Mouse (Mus musculus) intestine, postnatal 0 days (tissue): Measurements from ENCODE around the gene Fam131c. TPM values are rescaled to one million over a fixed set of nuclear protein-coding genes. Genes with fewer than 3 reads are reported as not detected.

ENCODE experiments used
- ATAC-seq: fragments of 200-750 bp; cut with Nextera tagmentation; 2 replicates; pipeline ENCODE4 v1.8.0; 2017; ENCODE audit warnings: mild to moderate bottlenecking, moderate TSS enrichment, moderate library complexity
- H3K27ac ChIP-seq: fragments of 300-500 bp; sonication (generic); 2 replicates; pipeline ENCODE4 v1.5.1; 2014; ENCODE audit warnings: mild to moderate bottlenecking, low read depth, low read length, moderate library complexity
- H3K27me3 ChIP-seq: fragments of 300-500 bp; sonication (generic); replicated peaks from 2 replicates; pipeline ENCODE4 v1.6.1; 2014; ENCODE audit warnings: low read length, mixed read lengths; ENCODE audit not compliant: control insufficient read depth, insufficient read depth
- H3K36me3 ChIP-seq: fragments of 300-500 bp; sonication (generic); 2 replicates; pipeline ENCODE4 v1.6.1; 2014; ENCODE audit warnings: mild to moderate bottlenecking, moderate library complexity; ENCODE audit not compliant: control insufficient read depth, insufficient read depth
- H3K4me1 ChIP-seq: fragments of 300-500 bp; sonication (generic); replicated peaks from 2 replicates; pipeline ENCODE4 v1.6.1; 2014; ENCODE audit warnings: antibody characterized with exemption, low read length, mixed read lengths; ENCODE audit not compliant: control insufficient read depth, insufficient read depth
- H3K4me2 ChIP-seq: fragments of 300-500 bp; sonication (generic); replicated peaks from 2 replicates; pipeline ENCODE4 v1.6.1; 2014; ENCODE audit warnings: low read depth, mild to moderate bottlenecking, moderate library complexity
- H3K4me3 ChIP-seq: fragments of 300-500 bp; sonication (generic); 2 replicates; pipeline ENCODE4 v1.5.1; 2014; ENCODE audit warnings: low read depth, low read length
- H3K9ac ChIP-seq: fragments of 300-500 bp; sonication (generic); 2 replicates; pipeline ENCODE4 v1.6.1; 2014; ENCODE audit warnings: mild to moderate bottlenecking, low read depth, low read length
- H3K9me3 ChIP-seq: fragments of 300-500 bp; sonication (generic); 2 replicates; pipeline ENCODE4 v1.6.1; 2016; ENCODE audit warnings: mixed run types; ENCODE audit not compliant: control insufficient read depth
- CTCF ChIP-seq: sonication (generic); IDR thresholded peaks from 2 replicates; pipeline ENCODE4 v1.5.1; 2016; ENCODE audit warnings: low read depth, mild to moderate bottlenecking, control low read depth, antibody characterized with exemption, moderate library complexity
- WGBS: fragments of 180-500 bp; shearing (Covaris S2); extraction: QIAGEN DNeasy Blood & Tissue Kit; methylation state at CpG from one replicate; pipeline ENCODE4 v1.1.7; 2014; 5-methylcytosine and 5-hydroxymethylcytosine counted together
- polyA plus RNA-seq: library from polyadenylated mRNA; unstranded; fragments of >200 nt; fragmentation: Nextera tagmentation; extraction: Ambion mirVana; gene quantifications from 2 replicates; pipeline ENCODE4 v1.2.1, GENCODE M21; 2015

The Fam131c gene
- 1.4 and 2.4 TPM in 2 replicates for polyA plus RNA-seq

- Histone ChIP-seq H3K4me2 (peak within 1 kb of the TSS; percentile 84), H3K4me1 (0 out of 2 replicates have a peak, but pooled peaks cover 10% of the 10 kb centered on the region), H3K27ac (no peak within 1 kb of the TSS), H3K4me3 (peak within 1 kb of the TSS; percentile 48), H3K27me3 (no peaks in the 10 kb centered on the region), H3K9ac (peak within 1 kb of the TSS; percentile 56), H3K36me3 (no peaks in the 10 kb centered on the region), H3K9me3 (no peaks in the 10 kb centered on the region)
- TF ChIP-seq CTCF: no peak
- WGBS: 2% methylated on average over 52 of the region's 71 CpGs
- peak; percentile 57 for ATAC-seq
Measured at GRCm38 (mm10) chr4:141367997-141368791, at the start of gene Fam131c. Gene Fam131c, plus strand, starts transcription at chr4:141368220.

DNA sequence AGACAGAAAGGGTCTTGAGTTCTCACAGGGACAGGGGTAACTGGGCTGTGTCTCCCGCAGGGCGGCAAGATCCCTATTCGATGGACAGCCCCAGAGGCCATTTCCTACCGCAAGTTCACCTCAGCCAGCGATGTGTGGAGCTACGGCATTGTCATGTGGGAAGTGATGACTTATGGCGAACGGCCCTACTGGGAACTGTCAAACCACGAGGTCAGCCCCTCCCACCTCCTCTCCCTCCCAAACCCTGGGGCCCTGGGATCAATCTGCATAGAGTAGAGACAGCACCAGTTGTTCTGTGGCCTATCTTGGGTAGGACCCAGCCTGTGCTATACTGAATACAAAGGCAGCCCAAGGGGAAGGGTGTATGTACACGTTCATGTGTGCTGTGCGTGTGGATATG lies 45.5 kb upstream of the Fam131c start:
- no peak overlapping the region for H3K27ac ChIP-seq
- H3K4me2 ChIP-seq: no peak overlapping the region
- H3K27me3 ChIP-seq: no peaks in the 10 kb centered on the region
- no peaks in the 10 kb centered on the region for H3K4me1 ChIP-seq
- peaks cover 77% of the 10 kb centered on the region for H3K36me3 ChIP-seq
- H3K9me3 ChIP-seq: no peaks in the 10 kb centered on the region
- 77% methylated on average over 11 of the region's 11 CpGs for WGBS
- ATAC-seq: no peak
- no peak for TF ChIP-seq CTCF
- no peak overlapping the region for H3K9ac ChIP-seq
- no peak overlapping the region for H3K4me3 ChIP-seq

DNA sequence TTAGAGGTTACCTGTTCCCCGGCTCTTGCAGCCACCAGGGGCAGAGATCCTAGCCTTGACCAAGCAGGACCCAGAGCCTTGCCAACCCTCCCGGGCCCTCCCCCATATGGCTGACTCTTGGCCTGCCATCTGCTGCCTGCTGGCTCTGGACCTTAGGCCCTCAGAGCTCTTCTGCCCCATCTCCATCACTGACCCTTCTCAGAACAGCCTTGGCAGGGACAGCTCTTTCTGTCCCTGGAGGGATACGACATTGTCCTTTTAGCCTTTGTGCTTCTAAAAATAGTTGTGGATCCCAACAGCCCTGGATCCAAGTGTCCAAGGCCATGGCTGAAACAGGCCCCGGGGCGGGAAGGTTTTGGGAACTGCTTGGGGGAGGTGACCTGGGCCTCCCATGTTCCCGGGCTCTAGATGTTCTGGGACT lies 43.2 kb upstream of the Fam131c start:
- H3K27me3 ChIP-seq: no peaks in the 10 kb centered on the region
- peak overlapping the region; percentile 15; the same call in 1 of the 2 replicates for H3K27ac ChIP-seq
- H3K4me2 ChIP-seq: no peak overlapping the region
- H3K9me3 ChIP-seq: no peaks in the 10 kb centered on the region
- no peak overlapping the region for H3K9ac ChIP-seq
- no peak for TF ChIP-seq CTCF
- H3K36me3 ChIP-seq: peaks cover 69% of the 10 kb centered on the region
- no peak for ATAC-seq
- WGBS: 83% methylated on average over 6 of the region's 6 CpGs
- no peak overlapping the region for H3K4me3 ChIP-seq
- H3K4me1 ChIP-seq: no peaks in the 10 kb centered on the region

- Histone ChIP-seq H3K36me3 (peaks cover 64% of the 10 kb centered on the region), H3K27ac (peak overlapping the region; percentile 28; the same call in 1 of the 2 replicates), H3K27me3 (no peaks in the 10 kb centered on the region), H3K4me3 (no peak overlapping the region), H3K9ac (no peak overlapping the region), H3K4me2 (no peak overlapping the region), H3K4me1 (no peaks in the 10 kb centered on the region), H3K9me3 (no peaks in the 10 kb centered on the region)
- ATAC-seq: no peak
- 63% methylated on average over 15 of the region's 15 CpGs for WGBS
- TF ChIP-seq CTCF: no peak
Measured at GRCm38 (mm10) chr4:141325636-141326035, 42.4 kb upstream of the Fam131c start.

DNA sequence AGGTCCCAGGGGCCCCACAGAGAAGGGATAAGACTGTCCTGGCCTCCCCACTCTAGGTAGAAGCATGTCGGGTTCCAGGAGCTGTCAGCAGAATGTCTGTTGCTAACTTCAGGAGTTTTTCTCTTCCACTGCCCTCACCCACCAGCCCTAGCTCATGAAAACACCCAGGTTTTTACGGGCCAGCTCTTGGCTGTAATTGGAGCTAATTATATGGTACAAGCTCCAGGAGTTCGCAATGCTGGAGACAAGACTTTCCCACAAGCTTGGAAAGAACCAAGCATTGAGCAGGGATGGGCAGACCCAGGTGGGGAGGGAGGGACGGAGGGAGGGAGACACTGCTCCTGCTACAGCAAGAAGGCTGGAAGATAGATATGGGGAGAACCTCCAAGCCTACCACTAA lies 40.9 kb upstream of the Fam131c start:
- H3K9me3 ChIP-seq: no peaks in the 10 kb centered on the region
- peaks cover 49% of the 10 kb centered on the region for H3K36me3 ChIP-seq
- WGBS: 69% methylated on average over 4 of the region's 4 CpGs
- H3K27me3 ChIP-seq: no peaks in the 10 kb centered on the region
- H3K4me1 ChIP-seq: no peaks in the 10 kb centered on the region
- no peak for TF ChIP-seq CTCF
- H3K4me2 ChIP-seq: no peak overlapping the region; the same call in 1 of the 2 replicates
- no peak overlapping the region for H3K9ac ChIP-seq
- H3K4me3 ChIP-seq: no peak overlapping the region
- ATAC-seq: no peak
- H3K27ac ChIP-seq: peak overlapping the region; percentile 50; the same call in 1 of the 2 replicates

DNA sequence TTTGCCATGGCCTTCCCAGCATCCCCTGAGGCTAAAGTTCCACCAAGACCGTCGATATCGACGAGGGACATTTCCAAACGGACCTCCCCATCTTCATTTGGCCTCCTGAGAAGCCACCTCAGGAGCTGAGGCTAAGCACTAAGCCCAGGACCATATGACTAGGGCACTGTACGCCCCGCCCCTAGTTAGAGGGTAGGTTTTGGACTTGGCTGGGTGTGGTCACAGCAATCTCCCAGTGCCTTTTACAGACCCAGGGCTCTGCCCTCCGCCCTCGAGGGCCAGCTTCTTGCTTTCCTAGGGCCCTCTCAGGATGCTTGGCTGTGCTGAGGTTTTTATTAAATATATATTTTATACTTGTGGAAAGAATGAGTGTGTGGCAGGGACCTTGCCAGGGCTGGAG lies 39.3 kb upstream of the Fam131c start:
- no peaks in the 10 kb centered on the region for H3K4me1 ChIP-seq
- TF ChIP-seq CTCF: no peak
- 67% methylated on average over 9 of the region's 9 CpGs for WGBS
- H3K4me2 ChIP-seq: no peak overlapping the region
- H3K27ac ChIP-seq: no peak overlapping the region
- no peaks in the 10 kb centered on the region for H3K9me3 ChIP-seq
- no peak overlapping the region for H3K9ac ChIP-seq
- H3K36me3 ChIP-seq: peaks cover 33% of the 10 kb centered on the region
- no peak for ATAC-seq
- H3K27me3 ChIP-seq: no peaks in the 10 kb centered on the region
- H3K4me3 ChIP-seq: no peak overlapping the region
